Mouse (Mus musculus) retina, adult 2 months (tissue): Measurements from ENCODE around the gene Gzma.

Experiments
- DNase-seq: peaks from one replicate; pipeline ENCODE4 v3.0.0-alpha.2; 2012; ENCODE audit warnings: low read depth, low spot score

The Gzma gene

GRCm38 (mm10) chr13:113100879-113101278 lies at the start of gene Gzma:
Gene Gzma, minus strand, starts transcription at chr13:113100981.
- no peak for DNase-seq

GRCm38 (mm10) chr13:113139597-113139996 lies 38.8 kb upstream of the Gzma start:
- DNase-seq, result no peak

- no peak for DNase-seq
These were observed 29.2 kb upstream of the Gzma start for GRCm38 (mm10) chr13:113129974-113130373.

GRCm38 (mm10) chr13:113121326-113121725 lies 20.5 kb upstream of the Gzma start:
- DNase-seq, result no peak

- DNase-seq, result no peak
These were observed 19.8 kb upstream of the Gzma start for GRCm38 (mm10) chr13:113120324-113121237.

GRCm38 (mm10) chr13:113118977-113119376 lies 18.2 kb upstream of the Gzma start:
- no peak for DNase-seq

GRCm38 (mm10) chr13:113104759-113105158 lies 4.0 kb upstream of the Gzma start:
- no peak for DNase-seq

- DNase-seq, result no peak
These were observed 1.0 kb upstream of the Gzma start for GRCm38 (mm10) chr13:113101804-113102203.

GRCm38 (mm10) chr13:113098406-113098805 lies 2.4 kb downstream of the Gzma start:
- no peak for DNase-seq

GRCm38 (mm10) chr13:113097011-113097410 lies 3.8 kb downstream of the Gzma start:
- no peak for DNase-seq

- no peak for DNase-seq
These were observed 6.2 kb downstream of the Gzma start for GRCm38 (mm10) chr13:113094618-113095017.

GRCm38 (mm10) chr13:113090489-113090888 lies 10.3 kb downstream of the Gzma start:
- no peak for DNase-seq

GRCm38 (mm10) chr13:113087226-113088017 lies 13.4 kb downstream of the Gzma start:
- no peak for DNase-seq

- DNase-seq, result no peak
These were observed 16.0 kb downstream of the Gzma start for GRCm38 (mm10) chr13:113084732-113085131.

- DNase-seq, result no peak
These were observed 18.7 kb downstream of the Gzma start for GRCm38 (mm10) chr13:113082101-113082500.

- no peak for DNase-seq
These were observed 21.8 kb downstream of the Gzma start for GRCm38 (mm10) chr13:113079021-113079420.

GRCm38 (mm10) chr13:113064542-113064941 lies 36.2 kb downstream of the Gzma start:
- no peak for DNase-seq

GRCm38 (mm10) chr13:113061746-113062145 lies 39.0 kb downstream of the Gzma start:
- DNase-seq, result no peak

- no peak for DNase-seq
These were observed 45.0 kb downstream of the Gzma start for GRCm38 (mm10) chr13:113055826-113056225.

- no peak for DNase-seq
These were observed 46.6 kb downstream of the Gzma start for GRCm38 (mm10) chr13:113054230-113054629.

- no peak for DNase-seq
These were observed 53.1 kb downstream of the Gzma start for GRCm38 (mm10) chr13:113047647-113048046.

- DNase-seq, result no peak
These were observed 53.8 kb downstream of the Gzma start for GRCm38 (mm10) chr13:113047018-113047417.
